Mouse (Mus musculus) hindbrain, embryonic 16.5 days (tissue): ENCODE measurements at regions not wholly inside any gene's neighbourhood (a gene's known extent, or its start where the extent isn't known, plus 50 kb on each side); places are given as distances from the start of the nearest gene placed in this dataset.
A peak's percentile ranks its signal among the peaks of the same experiment; 100 is the strongest.

Source experiments
- ATAC-seq: fragments of 200-750 bp; cut with Nextera tagmentation; 2 replicates; pipeline ENCODE4 v1.8.0; 2017; ENCODE audit warnings: moderate TSS enrichment, moderate library complexity
- H3K27ac ChIP-seq: fragments of 300-500 bp; sonication (generic); 2 replicates; pipeline ENCODE4 v1.5.1; 2014; ENCODE audit warnings: low read depth, mild to moderate bottlenecking, control low read depth, low read length, moderate library complexity
- H3K27me3 ChIP-seq: fragments of 300-500 bp; sonication (generic); replicated peaks from 2 replicates; pipeline ENCODE4 v1.6.1; 2014; ENCODE audit warnings: low read length; ENCODE audit not compliant: control insufficient read depth, insufficient read depth
- H3K36me3 ChIP-seq: fragments of 300-500 bp; sonication (generic); 2 replicates; pipeline ENCODE4 v1.6.1; 2014; ENCODE audit warnings: mild to moderate bottlenecking, low read length, moderate library complexity, mixed read lengths; ENCODE audit not compliant: control insufficient read depth, insufficient read depth
- H3K4me1 ChIP-seq: fragments of 300-500 bp; sonication (generic); 2 replicates; pipeline ENCODE4 v1.6.1; 2014; ENCODE audit warnings: low read depth, low read length; ENCODE audit not compliant: control insufficient read depth, insufficient read depth
- H3K4me2 ChIP-seq: fragments of 300-500 bp; sonication (generic); 2 replicates; pipeline ENCODE4 v1.6.1; 2014; ENCODE audit warnings: mild to moderate bottlenecking, low read length, control low read depth, moderate library complexity
- H3K4me3 ChIP-seq: fragments of 300-500 bp; sonication (generic); 2 replicates; pipeline ENCODE4 v1.5.1; 2014; ENCODE audit warnings: mild to moderate bottlenecking, low read length, control low read depth, moderate library complexity
- H3K9ac ChIP-seq: fragments of 300-500 bp; sonication (generic); 2 replicates; pipeline ENCODE4 v1.6.1; 2014; ENCODE audit warnings: low read depth, mild to moderate bottlenecking, control low read depth, low read length, moderate library complexity
- H3K9me3 ChIP-seq: fragments of 300-500 bp; sonication (generic); 2 replicates; pipeline ENCODE4 v1.6.1; 2014; ENCODE audit warnings: mild to moderate bottlenecking, low read length, moderate library complexity; ENCODE audit not compliant: control insufficient read depth
- WGBS: fragments of 180-500 bp; shearing (Covaris S2); extraction: QIAGEN DNeasy Blood & Tissue Kit; methylation state at CpG from one replicate; pipeline ENCODE4 v1.1.7; 2014; 5-methylcytosine and 5-hydroxymethylcytosine counted together

- H3K27ac ChIP-seq, result no peak overlapping the region
These were observed 480.4 kb upstream of the Mki67 start for GRCm38 (mm10) chr7:136196424-136197160.

GRCm38 (mm10) chr7:136208879-136209278, 492.7 kb upstream of the Mki67 start:
- no peak overlapping the region for H3K27ac ChIP-seq
- peak; percentile 37; the same call in 1 of the 2 replicates for ATAC-seq
- no peaks in the 10 kb centered on the region for H3K36me3 ChIP-seq
- no peak overlapping the region for H3K9ac ChIP-seq
- H3K4me2 ChIP-seq, result no peak overlapping the region
- 39% methylated on average over 12 of the region's 12 CpGs for WGBS
- H3K9me3 ChIP-seq, result no peaks in the 10 kb centered on the region
- peaks cover 14% of the 10 kb centered on the region for H3K4me1 ChIP-seq
- no peak overlapping the region for H3K4me3 ChIP-seq
- no peaks in the 10 kb centered on the region for H3K27me3 ChIP-seq

More at GRCm38 (mm10) chr7:136196424-136197160, 480.4 kb upstream of the Mki67 start:
- H3K9me3 ChIP-seq, result no peaks in the 10 kb centered on the region
- no peaks in the 10 kb centered on the region for H3K27me3 ChIP-seq
- H3K9ac ChIP-seq, result no peak overlapping the region
- no peak for ATAC-seq
- H3K4me3 ChIP-seq, result no peak overlapping the region
- no peaks in the 10 kb centered on the region for H3K36me3 ChIP-seq
- H3K4me1 ChIP-seq, result peaks cover 10% of the 10 kb centered on the region
- 27% methylated on average over 17 of the region's 17 CpGs for WGBS
- H3K4me2 ChIP-seq, result peak overlapping the region; percentile 14; the same call in 1 of the 2 replicates

- H3K27ac ChIP-seq, result peak overlapping the region; percentile 59
- H3K36me3 ChIP-seq, result no peaks in the 10 kb centered on the region
- H3K4me1 ChIP-seq, result peaks cover 14% of the 10 kb centered on the region
- H3K9me3 ChIP-seq, result no peaks in the 10 kb centered on the region
- no peak overlapping the region for H3K4me3 ChIP-seq
- H3K4me2 ChIP-seq, result peak overlapping the region; percentile 40
- WGBS, result 15% methylated on average over 31 of the region's 31 CpGs
- H3K9ac ChIP-seq, result peak overlapping the region; percentile 39
- peak; percentile 76 for ATAC-seq
- H3K27me3 ChIP-seq, result no peaks in the 10 kb centered on the region
These were observed 493.4 kb upstream of the Mki67 start for GRCm38 (mm10) chr7:136209299-136210171.

- H3K4me2 ChIP-seq, result no peak overlapping the region
- ATAC-seq, result 0 out of 2 replicates have a peak, but pooled peaks have one; percentile 34
- H3K36me3 ChIP-seq, result no peaks in the 10 kb centered on the region
- H3K9me3 ChIP-seq, result no peaks in the 10 kb centered on the region
- H3K27ac ChIP-seq, result no peak overlapping the region
- no peaks in the 10 kb centered on the region for H3K27me3 ChIP-seq
- H3K9ac ChIP-seq, result no peak overlapping the region
- 45% methylated on average over 8 of the region's 8 CpGs for WGBS
- peaks cover 14% of the 10 kb centered on the region for H3K4me1 ChIP-seq
- no peak overlapping the region for H3K4me3 ChIP-seq
These were observed 496.3 kb upstream of the Mki67 start for GRCm38 (mm10) chr7:136212492-136212891.

- H3K4me1 ChIP-seq, result peaks cover 14% of the 10 kb centered on the region
- no peaks in the 10 kb centered on the region for H3K27me3 ChIP-seq
- H3K4me3 ChIP-seq, result no peak overlapping the region
- ATAC-seq, result no peak
- no peak overlapping the region for H3K4me2 ChIP-seq
- no peaks in the 10 kb centered on the region for H3K9me3 ChIP-seq
- no peak overlapping the region for H3K9ac ChIP-seq
- 29% methylated on average over 11 of the region's 11 CpGs for whole genome bisulfite sequencing
- no peaks in the 10 kb centered on the region for H3K36me3 ChIP-seq
- no peak overlapping the region for H3K27ac ChIP-seq
These were observed 497.1 kb upstream of the Mki67 start for GRCm38 (mm10) chr7:136213057-136213961.

- Histone ChIP-seq H3K4me2 (no peak overlapping the region), H3K4me1 (peaks cover 12% of the 10 kb centered on the region), H3K27me3 (no peaks in the 10 kb centered on the region), H3K36me3 (no peaks in the 10 kb centered on the region), H3K4me3 (no peak overlapping the region), H3K9me3 (no peaks in the 10 kb centered on the region), H3K27ac (no peak overlapping the region), H3K9ac (no peak overlapping the region)
- no peak for ATAC-seq
- 70% methylated on average over 3 of the region's 3 CpGs for WGBS
These were observed 497.8 kb upstream of the Mki67 start for GRCm38 (mm10) chr7:136213962-136214308.

- peaks cover 11% of the 10 kb centered on the region for H3K4me1 ChIP-seq
These were observed 498.3 kb upstream of the Mki67 start for GRCm38 (mm10) chr7:136214415-136214814.

GRCm38 (mm10) chr7:136216734-136217133, 500.6 kb upstream of the Mki67 start:
- H3K4me2 ChIP-seq, result no peak overlapping the region
- no peaks in the 10 kb centered on the region for H3K27me3 ChIP-seq
- H3K4me1 ChIP-seq, result peaks cover 16% of the 10 kb centered on the region
- no peak overlapping the region for H3K4me3 ChIP-seq
- no peaks in the 10 kb centered on the region for H3K36me3 ChIP-seq
- H3K9ac ChIP-seq, result no peak overlapping the region
- H3K9me3 ChIP-seq, result no peaks in the 10 kb centered on the region
- H3K27ac ChIP-seq, result no peak overlapping the region
- no peak for ATAC-seq

More at GRCm38 (mm10) chr7:136214415-136214814, 498.3 kb upstream of the Mki67 start:
- H3K9ac ChIP-seq, result no peak overlapping the region
- H3K36me3 ChIP-seq, result no peaks in the 10 kb centered on the region
- no peaks in the 10 kb centered on the region for H3K9me3 ChIP-seq
- H3K27me3 ChIP-seq, result no peaks in the 10 kb centered on the region
- ATAC-seq, result no peak
- H3K4me3 ChIP-seq, result no peak overlapping the region
- H3K4me2 ChIP-seq, result no peak overlapping the region
- 65% methylated on average over 4 of the region's 4 CpGs for WGBS
- H3K27ac ChIP-seq, result no peak overlapping the region
